In genomic region chr2:179971891-179972290, GRCm38 (mm10) we compare ENCODE assay signal across 18 mouse cellular contexts. TPM values are rescaled to one million over a fixed set of nuclear protein-coding genes. Genes with fewer than 3 reads are reported as not detected.
DNase-seq lines count a peak whose midpoint lies in the region; ATAC-seq lines count a peak whose summit lies in the region.
"Had no signal": no experiment of that assay in that cellular context is flagged by ENCODE, and none has a peak within 500 bp of the region (broad histone marks: within the 10 kb centered on the region; RNA-seq: fewer than 3 reads in every experiment).

No protein-coding gene starts in this region.

- H3K9me3 ChIP-seq in liver, embryonic 11.5 days (ENCODE audit: control insufficient read depth, low read length): no peaks in the 10 kb centered on the region
- H3K9me3 ChIP-seq in neural tube, embryonic 15.5 days (replicated peaks): no peaks in the 10 kb centered on the region
- H3K9me3 ChIP-seq: embryonic facial prominence, embryonic 10.5 days; forebrain, embryonic 15.5 days; heart, embryonic 13.5 days; hindbrain, embryonic 12.5 days had no signal

- no peaks in the 10 kb centered on the region for H3K36me3 ChIP-seq in liver, embryonic 11.5 days (ENCODE audit: control insufficient read depth, insufficient read depth, low read length)
- no peaks in the 10 kb centered on the region for H3K36me3 ChIP-seq in neural tube, embryonic 15.5 days
- H3K36me3 ChIP-seq: embryonic facial prominence, embryonic 10.5 days; forebrain, embryonic 15.5 days; heart, embryonic 13.5 days; hindbrain, embryonic 12.5 days had no signal

- H3K27ac ChIP-seq in liver, embryonic 11.5 days (ENCODE audit: low read depth, low read length): no peak overlapping the region
- no peak overlapping the region for H3K27ac ChIP-seq in neural tube, embryonic 15.5 days (replicated peaks)
- H3K27ac ChIP-seq: embryonic facial prominence, embryonic 10.5 days; forebrain, embryonic 15.5 days; heart, embryonic 13.5 days; hindbrain, embryonic 12.5 days had no signal

- no peak for ATAC-seq in liver, embryonic 11.5 days (replicated peaks; ENCODE audit: low FRiP score)
- ATAC-seq in neural tube, embryonic 15.5 days (ENCODE audit: low FRiP score): no peak
- ATAC-seq: activated CD4-positive, CD25-positive, alpha-beta regulatory T cell, adult 4 months; forebrain, embryonic 15.5 days; hindbrain, embryonic 16.5 days; inflammation-experienced regulatory T-cells, adult 6 months; Patski had no signal

- no peak overlapping the region for H3K4me3 ChIP-seq in liver, embryonic 11.5 days (ENCODE audit: low read depth, low read length)
- no peak overlapping the region for H3K4me3 ChIP-seq in neural tube, embryonic 15.5 days (replicated peaks)
- H3K4me3 ChIP-seq: embryonic facial prominence, embryonic 10.5 days; forebrain, embryonic 15.5 days; heart, embryonic 13.5 days; hindbrain, embryonic 12.5 days had no signal

- 89% methylated on average over 2 of the region's 2 CpGs for WGBS in liver, embryonic 11.5 days
- WGBS in neural tube, embryonic 15.5 days: 81% methylated on average over 2 of the region's 2 CpGs

- H3K27me3 ChIP-seq in liver, embryonic 11.5 days (replicated peaks; ENCODE audit: control insufficient read depth, insufficient read depth, low read length): no peaks in the 10 kb centered on the region
- H3K27me3 ChIP-seq in neural tube, embryonic 15.5 days (replicated peaks): no peaks in the 10 kb centered on the region
- H3K27me3 ChIP-seq: CH12.LX; forebrain, embryonic 15.5 days; heart, embryonic 13.5 days; hindbrain, embryonic 12.5 days; Patski had no signal

- peaks cover 44% of the 10 kb centered on the region for H3K4me1 ChIP-seq in liver, embryonic 11.5 days (replicated peaks; ENCODE audit: control insufficient read depth, insufficient read depth, low read length)
- peaks cover 71% of the 10 kb centered on the region for H3K4me1 ChIP-seq in neural tube, embryonic 15.5 days

- peak; percentile 32 for DNase-seq in cerebellum, adult 9-10 months
- DNase-seq in cerebellum, postnatal 36 days: no peak
- peak; percentile 3 to 8 for DNase-seq in layer of hippocampus, postnatal 10 days (ENCODE audit: low spot score in 2 of 2)
- no peak for DNase-seq in layer of hippocampus, postnatal 14 days (ENCODE audit: low spot score in 2 of 2)
- DNase-seq in liver, embryonic 11.5 days (ENCODE audit: low spot score): peak; percentile 27
- DNase-seq: adrenal gland, postnatal 14 days; cerebellum, postnatal 25 days; heart, postnatal 4 days had no signal

- H3K9ac ChIP-seq in liver, embryonic 11.5 days (ENCODE audit: low read depth, low read length): no peak overlapping the region
- H3K9ac ChIP-seq in neural tube, embryonic 15.5 days (replicated peaks): no peak overlapping the region
- H3K9ac ChIP-seq: forebrain, embryonic 15.5 days; heart, embryonic 13.5 days had no signal

- no peak overlapping the region for H3K4me2 ChIP-seq in liver, embryonic 11.5 days
- no peak overlapping the region for H3K4me2 ChIP-seq in neural tube, embryonic 15.5 days
- H3K4me2 ChIP-seq: forebrain, embryonic 15.5 days; hindbrain, embryonic 12.5 days had no signal

RNA-seq across cellular contexts. Expression of gene Taf4, which starts 4.6 kb away (rescaled TPM):
- 10 to 100 TPM; 18.7 to 19.0 TPM for total RNA-seq in layer of hippocampus, postnatal 10 days (2021)
- total RNA-seq in layer of hippocampus, postnatal 14 days (2021): 10 to 100 TPM; 17.9 to 18.5 TPM
- polyA plus RNA-seq in liver, embryonic 11.5 days (2014; fragmentation: Nextera tagmentation; extraction: Ambion mirVana): 4.2 and 4.9 TPM in 2 replicates
- polyA plus RNA-seq in neural tube, embryonic 15.5 days (2015; fragmentation: Nextera tagmentation; extraction: Ambion mirVana): 3.1 and 3.2 TPM in 2 replicates

RNA-seq across cellular contexts. Expression of gene Lsm14b, which starts 52.9 kb away (rescaled TPM):
- total RNA-seq in layer of hippocampus, postnatal 10 days (2021): 100 to 1,000 TPM; 129 to 134 TPM
- 100 to 1,000 TPM; 110 to 112 TPM for total RNA-seq in layer of hippocampus, postnatal 14 days (2021)
- 2.7 and 3.0 TPM in 2 replicates for polyA plus RNA-seq in liver, embryonic 11.5 days (2014; fragmentation: Nextera tagmentation; extraction: Ambion mirVana)
- polyA plus RNA-seq in neural tube, embryonic 15.5 days (2015; fragmentation: Nextera tagmentation; extraction: Ambion mirVana): 16.4 and 24.0 TPM in 2 replicates

Comparison
In these comparisons a context has a peak if more than half of its experiments do, and no peak if none do; other contexts are left out.
1. DNase-seq: peak in cerebellum, adult 9-10 months (single experiment), layer of hippocampus, postnatal 10 days (2 of 2) and liver, embryonic 11.5 days (single experiment); none in cerebellum, postnatal 36 days (0 of 2) and layer of hippocampus, postnatal 14 days (0 of 2).